Mouse (Mus musculus) T-helper 2 cell (primary cell): ENCODE data around the gene Tnfsf15.

Experiments
- in situ Hi-C: fragments of 300-600 bp; cut with MboI, MseI; formaldehyde crosslinking; loops from one replicate; pipeline ENCODE4 v1.15.1; 2025; ENCODE audit warnings: high pct_unique_total_duplicates

The Tnfsf15 gene

DNA sequence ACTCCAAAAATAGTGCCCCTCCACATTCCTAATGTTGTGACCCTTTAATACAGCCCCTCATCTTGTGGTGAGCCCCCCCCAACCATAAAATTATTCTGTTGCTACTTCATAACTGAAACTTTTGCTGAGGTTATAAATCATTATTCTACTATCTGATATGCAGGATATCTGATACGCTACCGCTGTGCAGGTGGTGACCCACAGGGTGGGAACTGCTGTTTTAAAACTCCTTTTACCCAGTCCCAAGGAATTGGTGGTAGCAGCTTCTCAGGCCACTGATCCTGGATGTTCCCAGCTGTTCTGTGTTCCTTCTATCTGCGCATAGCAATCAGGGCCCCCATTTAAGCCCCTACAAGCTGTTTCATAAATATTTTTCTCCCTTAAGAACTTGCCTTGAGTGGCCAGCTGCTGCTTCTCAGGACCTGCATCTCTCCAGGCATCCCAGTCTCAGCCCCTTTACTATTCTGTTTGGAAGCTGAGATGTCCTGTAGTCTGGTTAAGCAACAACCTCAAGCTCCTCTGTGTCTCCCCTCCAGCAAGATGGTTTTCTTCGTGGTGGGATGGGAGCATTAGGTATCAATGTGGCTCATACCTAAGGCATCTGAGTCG, 2.0 kb downstream of the Tnfsf15 start:
- in situ Hi-C loops = no loop called here

DNA sequence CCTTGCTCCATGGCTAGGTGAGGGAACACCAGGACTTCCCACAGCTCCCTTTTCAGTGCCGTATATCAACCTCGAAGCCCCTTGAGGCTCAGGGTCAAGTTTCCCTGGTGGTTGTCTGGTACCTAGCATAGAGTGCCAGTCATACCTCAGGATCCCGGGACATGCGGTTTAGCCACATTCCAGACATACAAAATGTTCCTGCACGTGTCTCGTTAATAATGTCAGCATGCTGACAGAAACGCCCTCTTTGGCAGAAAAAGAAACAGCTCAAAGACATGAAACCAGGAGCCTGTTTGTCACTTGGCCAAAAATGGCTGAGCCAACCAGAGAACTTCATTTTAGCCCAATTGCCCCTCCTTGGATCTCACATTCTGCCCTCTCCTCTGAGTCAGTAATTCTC, 2.8 kb downstream of the Tnfsf15 start:
- in situ Hi-C loops = no loop called here

DNA sequence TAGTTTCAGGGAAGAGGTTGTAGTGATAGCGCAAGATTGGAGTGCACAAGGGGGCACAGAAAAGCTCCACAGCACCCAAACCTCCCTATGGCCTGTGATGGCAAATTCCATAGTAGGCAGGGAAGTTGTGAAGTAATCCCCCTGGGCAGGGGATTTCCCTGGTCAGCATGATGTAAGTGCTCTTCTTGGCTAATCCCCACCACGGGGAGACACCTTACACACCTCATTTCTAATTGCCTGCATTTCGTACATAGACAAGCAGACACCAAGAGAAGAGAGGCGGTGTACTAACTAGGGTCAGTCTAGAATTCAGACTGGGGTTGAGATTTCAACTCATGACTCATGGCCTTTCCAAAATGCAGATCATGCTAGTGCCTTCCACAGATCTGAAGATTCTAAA, 4.2 kb downstream of the Tnfsf15 start:
- in situ Hi-C loops = no loop called here

DNA sequence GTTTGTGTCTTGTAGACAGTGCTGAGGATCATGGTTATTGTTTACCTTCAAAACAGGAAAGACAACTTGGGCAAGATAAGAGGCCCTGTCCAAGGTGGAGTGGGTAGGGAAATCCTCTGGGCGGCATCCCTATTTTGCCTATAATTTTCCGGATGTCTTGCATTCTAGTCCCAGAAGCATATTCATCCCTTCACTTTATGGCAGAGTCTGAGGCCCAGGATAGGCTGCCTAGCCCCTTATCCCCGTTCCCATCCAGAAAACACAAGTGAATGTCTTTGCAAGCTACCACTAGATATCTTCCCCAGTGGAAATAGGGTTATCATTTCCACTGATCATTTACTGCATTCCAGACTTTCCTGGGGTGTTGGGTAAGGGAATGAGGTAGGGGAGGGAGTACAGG, 4.9 kb downstream of the Tnfsf15 start:
- in situ Hi-C loops = no loop called here

DNA sequence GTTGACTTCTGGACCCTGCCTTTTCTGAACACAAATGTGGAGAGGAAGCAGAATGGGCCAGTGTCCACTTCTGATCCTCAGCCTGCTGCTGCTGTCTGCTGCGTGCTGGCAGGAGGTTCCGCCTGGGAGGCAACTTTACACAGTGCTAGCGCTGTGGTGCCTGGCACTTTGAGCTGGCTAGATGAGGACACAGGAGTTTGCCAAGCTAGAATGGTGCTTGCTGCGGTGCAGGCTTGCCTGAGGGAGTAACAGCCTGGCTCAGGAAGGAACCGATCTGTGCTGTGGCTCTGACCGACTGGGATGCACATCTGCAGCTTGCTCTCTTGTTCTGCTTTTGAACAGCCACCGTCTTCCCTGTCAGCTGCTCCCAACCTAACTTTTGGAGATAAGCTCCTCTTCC, 5.4 kb downstream of the Tnfsf15 start:
- in situ Hi-C loops = no loop called here

DNA sequence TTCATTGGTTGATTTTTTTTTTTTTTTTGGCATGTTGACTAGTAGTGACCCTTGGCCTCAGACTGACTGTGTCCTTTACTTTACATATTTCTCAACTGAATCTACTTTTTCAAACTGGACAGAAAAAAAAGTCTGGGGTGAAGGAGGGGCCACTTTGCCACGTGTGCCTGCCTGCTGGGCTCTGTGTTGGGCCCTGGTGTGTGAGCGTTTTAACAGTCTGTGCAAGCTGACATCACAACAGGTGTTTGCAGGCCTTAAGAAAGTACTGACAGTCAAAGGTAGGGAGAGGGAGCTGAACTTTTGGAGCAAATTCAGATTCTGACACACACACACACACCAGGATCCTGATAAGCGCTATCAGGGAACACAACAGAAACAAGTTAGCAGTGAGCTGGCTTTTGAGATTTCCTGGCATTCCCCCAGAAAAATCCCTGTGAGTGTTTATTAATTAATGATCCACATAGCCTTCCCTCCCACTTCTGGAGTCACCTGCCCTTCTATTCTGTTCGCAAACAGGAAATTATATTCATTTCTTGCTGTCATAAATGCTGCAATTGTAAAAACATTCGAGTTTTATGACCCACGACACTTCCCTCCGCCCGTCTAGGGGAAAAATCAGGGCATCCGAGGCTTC, 6.4 kb downstream of the Tnfsf15 start:
- in situ Hi-C loops = no loop called here

DNA sequence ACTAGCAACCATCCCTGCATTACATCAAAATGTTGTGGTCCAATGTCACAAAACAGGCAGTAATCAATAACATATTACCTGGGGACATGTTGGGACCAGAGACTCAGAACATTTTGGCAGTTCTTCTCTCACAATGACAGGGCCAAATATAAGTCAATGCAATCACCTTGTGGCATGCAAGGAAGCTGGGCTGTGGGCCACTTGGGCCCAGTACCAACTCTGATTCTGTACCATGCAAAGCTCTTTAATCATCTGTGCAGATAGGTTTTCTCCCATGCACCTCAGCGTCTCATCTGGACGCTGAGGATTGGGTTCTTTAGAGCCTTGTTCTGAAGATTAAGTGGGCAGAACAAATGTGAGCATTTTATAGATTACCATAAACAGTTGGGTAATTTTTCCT, 13.6 kb downstream of the Tnfsf15 start:
- in situ Hi-C loops = no loop called here

DNA sequence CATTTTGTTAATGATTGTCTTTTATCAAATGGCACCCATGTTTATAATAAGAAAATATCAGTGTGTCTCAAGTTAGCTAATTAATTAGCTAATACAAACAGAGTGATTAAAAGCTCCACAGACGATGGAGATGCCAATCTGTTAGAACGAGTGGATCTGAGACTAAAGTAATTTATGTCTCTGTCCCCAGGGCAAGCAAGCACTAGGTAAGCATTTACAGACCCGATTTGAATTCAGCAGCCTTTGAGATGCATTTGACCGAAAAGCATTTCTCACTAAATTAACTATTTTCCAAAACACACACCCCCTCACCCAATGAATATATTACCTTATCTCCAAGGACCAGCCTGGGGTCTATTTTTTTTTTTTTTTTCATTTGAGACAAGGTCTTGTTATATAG, 18.2 kb downstream of the Tnfsf15 start:
- in situ Hi-C loops = no loop called here

DNA sequence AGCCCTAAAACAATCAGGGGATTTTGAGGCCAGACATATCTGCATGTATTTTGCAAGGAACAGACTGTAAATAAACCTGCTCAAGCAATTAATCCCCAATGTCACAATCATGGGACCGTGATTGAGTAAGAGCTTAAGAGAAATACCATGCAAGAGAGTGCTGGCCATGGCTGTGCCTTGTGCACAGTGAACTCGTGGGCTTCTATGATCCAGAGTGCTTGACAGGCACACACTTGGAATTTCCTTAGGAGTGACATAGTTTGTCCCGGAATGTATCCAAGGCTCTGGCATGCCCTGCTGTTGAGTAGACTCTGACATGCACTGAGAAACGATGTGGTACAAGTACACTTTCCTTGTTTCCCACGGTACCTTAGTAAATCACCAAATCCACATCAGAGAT, 18.9 kb downstream of the Tnfsf15 start:
- in situ Hi-C loops = no loop called here

DNA sequence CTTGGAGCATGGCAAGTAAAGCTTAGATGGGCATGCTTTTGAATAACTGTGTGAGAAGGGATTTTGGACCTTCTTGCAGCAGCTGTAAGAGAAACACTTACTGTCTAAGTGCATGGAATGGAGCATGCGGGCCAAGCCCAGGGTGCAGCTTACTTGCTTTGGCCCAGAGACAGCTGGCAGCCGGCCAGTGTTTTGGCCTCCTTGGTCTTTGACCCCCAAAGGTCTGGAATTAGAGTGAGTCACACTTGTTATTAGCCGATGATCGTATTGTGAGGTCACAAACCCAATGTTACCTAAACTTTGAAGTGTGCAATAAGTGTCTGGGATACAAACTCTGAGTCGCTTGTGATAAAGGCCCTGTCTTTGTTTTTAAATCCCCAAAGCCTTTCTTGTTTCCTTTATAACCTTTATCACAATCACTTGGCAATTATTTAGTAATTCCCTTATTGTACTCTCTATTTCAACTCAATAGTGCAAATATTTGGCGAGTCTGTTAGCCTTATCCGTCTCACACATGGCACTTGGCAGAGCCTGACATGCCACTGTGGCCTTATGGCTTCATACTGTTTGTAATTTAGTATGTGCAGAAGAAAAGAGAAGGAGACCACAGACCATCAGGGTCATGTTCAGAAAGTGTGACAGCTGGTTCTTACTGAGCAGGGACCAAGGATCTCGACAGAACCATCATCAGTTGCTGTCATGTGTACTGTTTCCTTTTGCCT, 26.8 kb downstream of the Tnfsf15 start:
- in situ Hi-C loops = no loop called here

DNA sequence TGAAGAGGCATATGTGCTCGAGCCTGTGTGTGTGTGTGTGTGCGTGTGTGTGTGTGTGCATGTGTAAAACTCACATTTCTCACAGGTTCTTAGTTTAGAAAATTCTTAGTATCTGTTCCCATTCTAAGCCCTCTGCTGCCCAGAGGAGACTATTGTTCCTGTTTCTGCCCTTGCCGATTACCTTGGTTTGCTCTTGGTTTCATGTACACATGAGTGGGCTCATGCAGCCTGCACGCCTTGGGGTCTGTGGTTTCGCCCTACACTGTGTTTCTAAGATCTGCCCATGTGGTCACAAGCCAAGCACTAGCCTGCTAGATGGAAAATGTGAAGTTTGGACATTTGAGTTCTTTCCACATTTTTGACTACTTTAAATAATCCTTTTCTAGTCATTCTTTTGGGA, 33.0 kb downstream of the Tnfsf15 start:
- in situ Hi-C loops = no loop called here

DNA sequence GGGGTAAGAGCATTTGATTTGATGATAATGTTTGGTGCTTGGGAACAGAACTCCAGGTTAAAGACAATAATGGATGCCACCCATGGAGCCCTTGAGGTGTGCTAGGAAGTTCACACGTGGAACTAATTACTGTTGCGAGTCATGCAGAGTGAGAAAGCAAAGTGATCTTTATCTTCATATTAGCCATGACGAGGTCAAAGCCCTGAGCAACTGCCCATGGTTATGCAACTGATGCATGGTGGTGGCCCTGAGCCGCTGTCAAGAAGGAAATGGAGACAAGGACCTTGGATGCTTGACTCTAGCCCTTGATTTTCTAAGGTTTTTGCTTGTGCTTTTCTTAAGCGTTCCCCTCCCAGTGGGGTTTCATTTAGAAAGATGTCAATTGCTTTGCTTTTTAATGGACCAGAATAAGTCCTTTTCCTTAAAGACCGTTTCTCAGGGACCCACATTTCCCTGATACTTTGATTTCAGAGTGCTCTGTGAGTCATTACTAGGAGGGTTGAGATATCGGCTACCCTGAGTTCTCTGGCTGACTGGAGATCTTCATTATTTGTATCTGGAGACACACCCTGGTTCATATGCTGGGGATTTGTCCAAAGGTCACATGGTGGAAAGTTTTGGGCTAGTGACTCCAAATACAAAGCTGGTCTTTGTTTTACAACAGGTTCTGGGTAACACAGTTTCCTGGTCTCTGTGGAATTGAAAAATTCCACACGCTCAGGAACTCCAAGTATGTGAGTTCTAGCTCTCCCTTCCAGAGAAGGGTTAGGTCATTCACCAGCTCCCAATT, 34.3 kb downstream of the Tnfsf15 start:
- in situ Hi-C loops = no loop called here

DNA sequence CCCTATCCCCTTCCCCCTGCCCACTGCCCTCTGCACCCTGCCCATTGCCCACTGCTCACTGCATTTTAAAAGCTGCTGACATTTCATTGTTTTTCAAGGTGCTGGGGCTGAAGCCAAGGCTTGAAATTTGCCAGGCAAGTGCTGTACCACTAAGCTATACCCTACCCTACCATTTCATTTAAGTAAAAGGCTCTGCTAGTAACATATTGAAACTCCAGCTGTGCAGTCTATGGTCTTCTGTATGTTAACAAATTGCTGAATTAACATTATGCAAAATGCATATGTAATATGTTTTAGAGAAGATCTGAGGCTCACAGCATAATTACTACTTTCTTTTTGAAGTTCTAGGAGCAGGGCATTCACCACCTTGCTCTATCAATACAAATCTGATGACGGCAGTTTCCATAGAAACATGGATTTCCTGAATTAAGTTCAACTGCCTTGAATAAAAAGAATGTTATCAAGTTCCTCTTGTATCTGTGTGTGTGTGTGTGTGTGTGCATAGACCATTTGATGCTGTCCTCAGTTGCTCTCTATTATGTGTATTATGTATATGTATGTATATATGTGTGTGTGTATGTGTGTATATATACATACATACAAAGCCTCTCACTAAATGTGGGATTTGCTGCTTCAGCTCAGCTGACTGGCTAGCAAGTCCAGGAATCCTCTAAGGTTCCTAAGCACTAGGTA, 38.5 kb downstream of the Tnfsf15 start:
- in situ Hi-C loops = no loop called here

DNA sequence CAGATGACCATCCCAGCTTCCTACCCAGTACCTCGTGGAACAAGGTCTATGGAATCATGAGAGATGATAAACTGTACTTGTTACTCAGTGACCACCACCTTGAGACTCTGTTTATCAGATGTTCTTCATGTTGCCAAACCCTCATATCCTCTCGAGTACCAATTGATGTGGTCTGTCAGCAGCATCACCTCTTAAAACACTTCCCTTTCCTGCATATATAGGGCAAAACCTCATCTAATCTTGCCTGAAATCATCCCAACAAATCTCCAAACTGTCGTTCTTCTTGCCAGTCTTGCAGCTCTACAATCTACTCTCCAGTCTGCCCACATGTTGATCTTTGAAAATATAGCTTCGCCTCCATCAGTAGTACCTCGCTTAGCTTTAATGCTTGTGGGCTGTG, 40.7 kb downstream of the Tnfsf15 start:
- in situ Hi-C loops = no loop called here

DNA sequence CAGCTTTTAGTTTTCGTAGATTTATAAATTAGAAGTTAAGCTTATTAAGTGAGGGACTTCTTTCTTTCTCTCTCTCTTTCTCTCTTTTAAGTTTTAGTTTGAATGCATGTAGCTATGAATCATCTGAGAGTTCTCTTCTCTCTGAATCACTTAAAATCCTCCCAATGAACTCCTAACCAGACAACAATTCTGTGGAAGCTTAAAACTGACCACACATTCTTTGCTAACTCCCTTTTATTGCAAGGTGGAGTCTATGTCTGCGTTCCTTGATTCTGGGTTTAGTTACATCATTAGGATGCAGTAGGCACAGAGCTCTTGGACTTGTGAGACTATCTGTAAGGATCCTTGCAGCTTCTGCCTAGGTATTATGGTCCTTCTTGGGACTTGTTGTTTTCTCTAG, 41.2 kb downstream of the Tnfsf15 start:
- in situ Hi-C loops = no loop called here

DNA sequence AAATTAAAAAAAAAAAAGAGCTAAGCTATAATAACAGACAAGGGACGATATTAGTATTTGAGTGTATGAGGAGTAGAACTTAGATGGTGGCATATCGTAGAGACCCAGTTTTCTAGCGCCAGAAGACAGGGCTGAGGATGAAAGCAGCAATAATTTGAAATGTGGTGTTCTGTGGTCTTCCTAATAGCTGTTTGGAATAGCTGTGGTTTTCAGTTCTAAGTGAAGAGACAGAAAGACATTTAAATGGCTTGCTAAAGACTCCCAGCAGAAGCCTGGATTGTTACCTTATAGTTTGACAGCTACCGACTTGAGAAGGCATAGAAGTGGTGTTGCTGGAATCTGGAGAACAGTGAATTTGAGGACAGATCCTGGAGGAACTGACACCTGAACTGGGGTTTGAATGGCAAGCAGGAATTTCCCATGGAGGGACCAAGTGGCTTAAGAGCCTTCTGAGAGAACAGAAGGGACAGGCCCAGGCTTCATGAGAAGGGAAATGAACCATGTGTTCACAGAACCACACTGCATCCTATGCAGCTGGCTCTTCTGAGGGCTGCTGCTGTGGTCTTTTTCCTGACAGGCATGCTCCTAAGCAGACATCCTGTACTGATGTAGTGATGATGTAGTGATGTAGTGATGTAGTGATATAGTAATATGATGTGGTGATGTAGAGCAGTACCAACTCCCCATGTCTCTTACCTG, 42.8 kb downstream of the Tnfsf15 start:
- in situ Hi-C loops = no loop called here

DNA sequence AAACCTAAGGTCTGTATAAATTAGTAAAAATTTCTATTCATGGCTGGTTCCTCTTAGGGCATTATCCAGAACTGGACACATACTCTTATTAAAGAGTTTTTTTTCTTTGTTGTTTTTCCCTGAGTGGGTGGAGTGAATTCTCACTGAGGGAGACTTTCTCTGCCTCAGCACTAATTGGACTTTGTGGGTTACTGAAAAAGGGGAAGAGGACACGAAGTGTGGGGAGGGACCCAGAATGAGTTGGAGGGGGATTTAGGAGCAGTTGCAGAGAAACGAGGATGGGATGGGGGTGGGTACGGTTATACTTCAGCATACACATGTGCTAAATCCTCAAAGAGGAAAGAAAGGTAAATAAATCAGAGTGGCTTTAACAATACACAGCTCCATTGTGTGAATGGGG, 45.2 kb downstream of the Tnfsf15 start:
- in situ Hi-C loops = no loop called here

DNA sequence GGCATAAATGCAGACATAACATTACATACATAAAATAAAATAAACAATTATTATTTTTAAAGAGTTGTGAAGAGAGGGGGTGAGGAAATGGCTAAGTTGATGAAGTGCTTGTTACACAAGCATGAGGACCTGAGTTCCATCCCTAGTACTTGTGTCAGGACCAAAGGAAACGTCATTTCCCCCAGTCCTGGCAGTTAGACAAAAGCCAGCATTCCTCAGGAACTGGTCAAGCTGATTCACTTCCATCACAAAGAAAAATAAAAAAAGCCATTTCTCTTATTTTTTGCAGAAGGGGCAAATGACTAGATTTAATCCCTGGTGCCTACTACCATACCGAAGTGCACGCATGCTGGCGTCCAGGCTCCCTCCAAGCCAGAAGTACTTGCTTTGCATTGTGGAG, 48.0 kb downstream of the Tnfsf15 start:
- in situ Hi-C loops = no loop called here

DNA sequence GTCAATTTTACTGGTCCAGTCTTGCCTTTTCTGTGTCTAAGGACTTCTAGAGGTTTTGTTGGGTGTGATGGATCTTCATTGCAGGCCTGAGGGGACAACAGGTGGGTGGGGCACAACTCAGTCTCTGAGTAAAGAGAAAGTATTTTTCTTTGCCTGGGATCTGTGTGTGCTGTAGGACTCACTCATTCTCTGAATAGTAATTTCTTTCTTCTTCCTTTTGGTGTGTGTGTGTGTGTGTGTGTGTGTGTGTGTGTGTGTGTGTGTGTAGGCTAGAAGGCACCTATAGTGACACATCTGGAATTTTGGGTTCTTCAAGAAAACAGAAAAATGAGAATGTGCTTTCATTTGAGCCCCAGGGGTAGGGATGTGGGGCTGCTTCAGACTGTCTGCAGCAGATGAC, 52.6 kb downstream of the Tnfsf15 start:
- in situ Hi-C loops = no loop called here

DNA sequence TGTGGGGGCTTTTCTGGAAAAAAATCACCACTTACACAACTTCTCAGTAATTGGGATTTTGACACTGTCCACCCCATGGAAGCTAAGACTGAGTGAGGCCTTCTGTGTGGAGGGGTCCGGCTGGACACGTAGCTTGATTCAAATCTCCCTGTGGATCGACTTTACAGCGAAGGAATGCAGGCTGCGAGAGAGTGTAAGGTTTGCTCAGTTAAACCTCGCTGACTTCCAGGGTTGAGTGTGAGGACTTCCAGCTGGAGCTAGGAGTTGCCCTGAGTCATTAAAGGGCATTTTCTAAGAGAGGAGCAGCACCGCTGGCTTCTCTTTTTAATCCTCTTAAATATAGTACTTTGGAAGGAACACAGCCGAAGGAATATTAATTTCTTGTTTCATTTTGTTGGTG, 57.5 kb downstream of the Tnfsf15 start:
- in situ Hi-C loops = loop anchor here (5.0 kb wide), 1 partner anchor 260 kb away; no protein-coding TSS in a partner anchor

DNA sequence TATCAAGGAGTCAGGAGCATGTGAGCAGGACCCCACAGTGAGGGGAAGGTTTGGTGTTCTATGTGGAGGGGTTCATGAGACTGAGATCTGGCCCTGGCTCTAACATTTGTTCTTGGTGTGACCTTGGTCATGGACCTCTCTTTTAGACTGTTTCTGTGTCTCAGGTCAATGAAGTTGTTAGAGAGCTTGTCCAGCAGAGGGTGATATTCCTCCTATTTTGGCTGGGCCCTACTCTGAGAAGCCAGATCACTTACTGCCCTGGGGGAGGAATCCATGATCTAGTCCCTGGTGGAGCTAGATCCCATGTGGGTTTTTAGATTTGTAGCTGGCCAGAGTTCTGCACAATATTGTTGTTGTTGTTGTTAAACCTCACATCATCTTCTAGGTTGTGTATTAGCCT, 58.8 kb downstream of the Tnfsf15 start:
- in situ Hi-C loops = loop anchor here (5.0 kb wide), 1 partner anchor 261 kb away; no protein-coding TSS in a partner anchor
